Mouse (Mus musculus): ENCODE results near the gene Aqp11.

Aqp11 gene

GRCm38 (mm10) chr7:97707809-97708208 is 30.3 kb downstream of the Aqp11 start:
- no peak for DNase-seq (ENCODE audit: low spot score)

- DNase-seq (ENCODE audit: low spot score) = no peak
Measured at GRCm38 (mm10) chr7:97707123-97707522, 31.0 kb downstream of the Aqp11 start.

GRCm38 (mm10) chr7:97701106-97701505 is 37.0 kb downstream of the Aqp11 start:
- DNase-seq (ENCODE audit: low spot score) = no peak

- no peak for DNase-seq (ENCODE audit: low spot score)
Measured at GRCm38 (mm10) chr7:97700173-97700572, 37.9 kb downstream of the Aqp11 start.

GRCm38 (mm10) chr7:97696506-97697254 is 41.4 kb downstream of the Aqp11 start, which contains the start of gene Clns1a:
TSS of gene Clns1a (plus strand) at chr7:97696634.
- DNase-seq (ENCODE audit: low spot score) = peak; percentile 97

- peak; percentile 31 for DNase-seq (ENCODE audit: low spot score)
Measured at GRCm38 (mm10) chr7:97696133-97696505, 42.0 kb downstream of the Aqp11 start.

GRCm38 (mm10) chr7:97695441-97695840 is 42.6 kb downstream of the Aqp11 start:
- no peak for DNase-seq (ENCODE audit: low spot score)

GRCm38 (mm10) chr7:97687831-97688230 is 50.3 kb downstream of the Aqp11 start:
- DNase-seq (ENCODE audit: low spot score) = no peak

- DNase-seq (ENCODE audit: low spot score) = peak; percentile 27
Measured at GRCm38 (mm10) chr7:97679239-97679638, 58.9 kb downstream of the Aqp11 start.

All from embryo, embryonic 10 days (tissue).